Mouse (Mus musculus): ENCODE data around the gene Ankmy1.

- TF ChIP-seq CTCF (conservative IDR thresholded peaks at IDR 0.05; ENCODE audit: insufficient read depth, insufficient read length, low read depth, low read length) (no peak), POLR2A (IDR thresholded peaks at IDR 0.05; ENCODE audit: low read depth, low read length) (no peak)
These were observed 64.5 kb downstream of the Ankmy1 start for GRCm38 (mm10) chr1:92837931-92838833.

Measured in kidney, adult 2 months (tissue).